Mouse (Mus musculus) midbrain, embryonic 15.5 days (tissue): ENCODE results near the gene Map4k4. TPM values are rescaled to one million over a fixed set of nuclear protein-coding genes. Genes with fewer than 3 reads are reported as not detected.
A peak's percentile ranks its signal among the peaks of the same experiment; 100 is the strongest.

ENCODE experiments used
- ATAC-seq: fragments of 200-750 bp; cut with Nextera tagmentation; replicated peaks from 2 replicates; pipeline ENCODE4 v1.8.0; 2017; ENCODE audit warnings: moderate TSS enrichment
- H3K27ac ChIP-seq: fragments of 300-500 bp; sonication (generic); 2 replicates; pipeline ENCODE4 v1.5.1; 2015; ENCODE audit warnings: mild to moderate bottlenecking, inconsistent platforms
- H3K27me3 ChIP-seq: fragments of 300-500 bp; sonication (generic); replicated peaks from 2 replicates; pipeline ENCODE4 v1.6.1; 2015; ENCODE audit warnings: inconsistent platforms
- H3K36me3 ChIP-seq: fragments of 300-500 bp; sonication (generic); replicated peaks from 2 replicates; pipeline ENCODE4 v1.6.1; 2015; ENCODE audit warnings: inconsistent platforms
- H3K4me1 ChIP-seq: fragments of 300-500 bp; sonication (generic); 2 replicates; pipeline ENCODE4 v1.6.1; 2015; ENCODE audit warnings: inconsistent platforms
- H3K4me2 ChIP-seq: fragments of 300-500 bp; sonication (generic); 2 replicates; pipeline ENCODE4 v1.6.1; 2015; ENCODE audit warnings: inconsistent platforms, mild to moderate bottlenecking, moderate library complexity
- H3K4me3 ChIP-seq: fragments of 300-500 bp; sonication (generic); 2 replicates; pipeline ENCODE4 v1.5.1; 2015; ENCODE audit warnings: mild to moderate bottlenecking, inconsistent platforms
- H3K9ac ChIP-seq: fragments of 300-500 bp; sonication (generic); 2 replicates; pipeline ENCODE4 v1.6.1; 2015; ENCODE audit warnings: mild to moderate bottlenecking, inconsistent platforms
- H3K9me3 ChIP-seq: fragments of 300-500 bp; sonication (generic); 2 replicates; pipeline ENCODE4 v1.6.1; 2016; ENCODE audit warnings: inconsistent platforms
- WGBS: fragments of 180-500 bp; shearing (Covaris S2); methylation state at CpG from one replicate; pipeline ENCODE4 v1.1.7; 2015; ENCODE audit warnings: mixed read lengths; 5-methylcytosine and 5-hydroxymethylcytosine counted together
- polyA plus RNA-seq: library from polyadenylated mRNA; unstranded; fragments of >200 nt; fragmentation: Nextera tagmentation; extraction: Ambion mirVana; gene quantifications from 2 replicates; pipeline ENCODE4 v1.2.1, GENCODE M21; 2015

Gene Map4k4
- polyA plus RNA-seq, 1 experiment from 2014 or later: 55.2 TPM

DNA sequence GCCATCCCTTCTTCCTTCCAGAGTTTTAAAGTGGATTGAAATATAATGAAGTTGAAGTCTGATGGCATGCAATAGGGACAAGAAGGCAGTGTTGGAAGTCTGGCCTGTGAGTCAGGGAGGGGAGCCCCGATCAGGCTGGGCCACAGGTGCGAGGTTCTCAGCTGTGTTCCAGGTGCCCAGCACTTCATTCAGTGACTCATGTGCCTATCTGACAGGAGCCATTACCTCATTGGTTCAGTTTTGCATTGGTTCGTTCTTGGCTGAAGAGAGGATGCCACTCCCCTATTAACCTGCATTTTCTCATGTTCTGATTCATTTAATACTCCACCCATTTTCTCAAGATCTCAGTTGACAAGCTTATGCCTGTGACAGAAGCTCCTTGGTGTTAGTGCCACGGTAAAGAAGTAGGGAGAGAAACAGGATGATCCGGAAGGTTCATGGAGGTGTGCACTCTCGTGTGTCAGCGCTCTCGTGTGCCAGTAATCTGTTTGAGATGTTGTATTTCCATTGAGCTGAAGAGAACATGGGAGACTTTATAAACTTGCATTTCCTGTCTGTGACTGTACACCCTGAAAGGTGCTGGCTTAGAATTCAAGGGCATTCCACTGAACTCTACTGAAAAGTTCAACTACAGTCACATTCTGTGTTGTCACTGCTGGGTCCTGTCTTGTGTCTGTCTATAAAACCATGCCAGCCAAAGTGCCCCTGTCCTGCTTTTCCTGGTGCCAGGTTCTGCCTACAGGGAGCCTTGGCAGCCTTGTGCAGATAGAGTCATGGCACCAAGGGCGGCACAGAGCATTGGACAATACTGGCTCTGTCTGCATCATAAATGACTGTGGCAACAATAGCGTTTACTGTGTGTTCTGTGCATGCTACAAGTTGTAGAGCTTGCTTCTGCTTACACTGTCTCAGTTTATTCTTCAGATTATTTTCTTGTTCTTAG lies 40.8 kb downstream of the Map4k4 start:
- no peak overlapping the region for H3K4me3 ChIP-seq
- H3K9me3 ChIP-seq: no peaks in the 10 kb centered on the region
- H3K36me3 ChIP-seq: no peaks in the 10 kb centered on the region
- H3K27me3 ChIP-seq: no peaks in the 10 kb centered on the region
- ATAC-seq: no peak
- H3K4me1 ChIP-seq: peaks cover 93% of the 10 kb centered on the region
- no peak overlapping the region for H3K4me2 ChIP-seq
- no peak overlapping the region for H3K9ac ChIP-seq
- WGBS: 70% methylated on average over 10 of the region's 10 CpGs
- H3K27ac ChIP-seq: peak overlapping the region; percentile 71; the same call in 1 of the 2 replicates

DNA sequence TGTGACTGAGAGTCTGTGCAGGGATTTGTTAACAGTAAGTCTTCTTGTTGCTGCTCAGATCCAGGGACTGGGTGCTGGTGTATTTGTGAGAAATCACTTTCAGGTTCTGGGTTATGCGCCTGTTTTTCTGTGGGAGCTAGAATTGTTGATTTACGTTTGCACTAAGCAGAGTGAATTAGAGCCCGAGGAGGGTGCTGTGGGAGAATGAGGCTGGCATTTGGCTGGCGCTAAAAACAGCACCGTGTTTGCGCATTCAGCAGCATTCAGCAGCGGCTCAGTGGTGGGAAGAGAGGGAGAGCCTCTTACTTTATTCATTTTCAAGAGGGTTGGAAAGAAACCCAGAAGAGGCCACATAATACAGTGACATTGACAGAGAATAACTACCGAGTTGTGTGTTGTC lies 42.2 kb downstream of the Map4k4 start:
- H3K4me3 ChIP-seq: no peak overlapping the region
- H3K27ac ChIP-seq: peak overlapping the region; percentile 71
- no peaks in the 10 kb centered on the region for H3K9me3 ChIP-seq
- H3K4me2 ChIP-seq: no peak overlapping the region
- WGBS: 16% methylated on average over 8 of the region's 8 CpGs
- H3K9ac ChIP-seq: no peak overlapping the region
- no peak for ATAC-seq
- peaks cover 92% of the 10 kb centered on the region for H3K4me1 ChIP-seq
- no peaks in the 10 kb centered on the region for H3K27me3 ChIP-seq
- no peaks in the 10 kb centered on the region for H3K36me3 ChIP-seq

GRCm38 (mm10) chr1:39944306-39944971 lies 43.7 kb downstream of the Map4k4 start:
- H3K27ac ChIP-seq: peak overlapping the region; percentile 50
- H3K4me3 ChIP-seq: no peak overlapping the region
- WGBS: 38% methylated on average over 5 of the region's 5 CpGs
- ATAC-seq: no peak
- H3K36me3 ChIP-seq: no peaks in the 10 kb centered on the region
- no peak overlapping the region for H3K9ac ChIP-seq
- H3K9me3 ChIP-seq: no peaks in the 10 kb centered on the region
- H3K27me3 ChIP-seq: no peaks in the 10 kb centered on the region
- no peak overlapping the region for H3K4me2 ChIP-seq
- peaks cover 92% of the 10 kb centered on the region for H3K4me1 ChIP-seq

GRCm38 (mm10) chr1:39944972-39945323 lies 44.2 kb downstream of the Map4k4 start:
- Histone ChIP-seq H3K36me3 (no peaks in the 10 kb centered on the region), H3K4me3 (no peak overlapping the region), H3K27ac (peak overlapping the region; percentile 27; the same call in 1 of the 2 replicates), H3K9ac (no peak overlapping the region), H3K4me1 (peaks cover 92% of the 10 kb centered on the region), H3K9me3 (no peaks in the 10 kb centered on the region), H3K27me3 (no peaks in the 10 kb centered on the region), H3K4me2 (no peak overlapping the region)
- ATAC-seq: no peak
- 38% methylated on average over 4 of the region's 4 CpGs for WGBS

DNA sequence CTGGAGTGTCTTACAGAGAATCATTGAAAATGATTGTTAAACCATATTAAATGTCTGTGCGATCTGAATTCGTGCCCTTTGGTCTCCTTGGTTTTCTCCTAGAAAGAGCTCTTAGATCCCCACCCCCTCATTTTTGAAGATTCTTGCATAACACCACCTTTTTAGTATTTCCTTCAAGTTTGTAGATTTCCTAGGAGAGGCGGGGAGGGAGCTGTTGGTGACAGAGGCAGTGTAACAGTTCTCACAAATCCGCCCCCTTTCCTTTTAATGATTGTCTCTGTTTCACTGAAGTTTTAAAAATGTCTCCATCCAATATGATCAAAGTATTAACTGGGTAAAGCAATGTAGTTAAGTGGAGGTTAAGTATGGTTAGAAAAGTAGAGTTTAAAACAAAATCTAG lies 45.7 kb downstream of the Map4k4 start:
- Histone ChIP-seq H3K9me3 (no peaks in the 10 kb centered on the region), H3K27ac (peak overlapping the region; percentile 57), H3K36me3 (no peaks in the 10 kb centered on the region), H3K4me1 (peaks cover 94% of the 10 kb centered on the region), H3K27me3 (no peaks in the 10 kb centered on the region), H3K4me3 (no peak overlapping the region), H3K4me2 (no peak overlapping the region), H3K9ac (no peak overlapping the region)
- ATAC-seq: no peak
- WGBS: 61% methylated on average over 4 of the region's 4 CpGs

- no peak overlapping the region for H3K9ac ChIP-seq
- peak overlapping the region; percentile 77 for H3K27ac ChIP-seq
- H3K27me3 ChIP-seq: no peaks in the 10 kb centered on the region
- no peaks in the 10 kb centered on the region for H3K36me3 ChIP-seq
- no peaks in the 10 kb centered on the region for H3K9me3 ChIP-seq
- no peak overlapping the region for H3K4me2 ChIP-seq
- 44% methylated on average over 6 of the region's 6 CpGs for WGBS
- ATAC-seq: no peak
- no peak overlapping the region for H3K4me3 ChIP-seq
- H3K4me1 ChIP-seq: peaks cover 93% of the 10 kb centered on the region
These were observed 46.5 kb downstream of the Map4k4 start for GRCm38 (mm10) chr1:39947179-39947578.

DNA sequence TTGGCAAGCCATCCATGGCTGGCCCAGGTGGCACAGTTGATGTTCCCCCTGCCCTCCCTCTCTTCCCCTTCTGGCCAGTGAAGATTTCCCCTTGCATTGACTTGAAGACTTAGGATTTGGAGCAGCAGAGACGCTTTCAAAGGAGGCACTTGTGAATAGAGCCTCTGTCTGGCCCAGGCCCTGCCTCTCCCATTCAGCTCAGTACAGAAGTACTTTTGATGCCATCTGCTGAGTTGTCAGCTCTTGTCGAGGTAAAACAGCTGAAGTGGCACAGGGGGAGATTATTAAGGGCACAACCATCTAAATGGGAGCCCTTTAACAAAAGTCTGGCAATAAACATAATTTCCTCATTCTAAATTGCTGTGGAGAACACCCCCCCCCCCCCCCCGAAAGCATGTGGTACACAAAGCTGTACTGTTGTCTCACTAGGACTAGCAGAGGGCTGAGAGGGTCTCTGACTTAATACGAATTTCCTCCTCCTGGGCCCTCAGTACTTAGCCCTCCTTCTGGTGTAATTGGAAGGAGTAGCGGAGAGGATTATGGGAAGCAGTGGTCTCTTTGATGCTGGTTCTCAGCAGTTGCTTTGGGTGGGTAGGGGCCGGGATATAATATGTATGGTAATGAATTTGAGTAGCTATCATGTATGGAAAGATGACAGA lies 47.1 kb downstream of the Map4k4 start:
- WGBS: 7% methylated on average over 6 of the region's 6 CpGs
- no peaks in the 10 kb centered on the region for H3K27me3 ChIP-seq
- peak; percentile 75 for ATAC-seq
- no peak overlapping the region for H3K4me3 ChIP-seq
- H3K9ac ChIP-seq: no peak overlapping the region
- peaks cover 92% of the 10 kb centered on the region for H3K4me1 ChIP-seq
- H3K36me3 ChIP-seq: no peaks in the 10 kb centered on the region
- H3K4me2 ChIP-seq: no peak overlapping the region
- H3K9me3 ChIP-seq: no peaks in the 10 kb centered on the region
- H3K27ac ChIP-seq: peak overlapping the region; percentile 77

GRCm38 (mm10) chr1:39949205-39949604 lies 48.5 kb downstream of the Map4k4 start:
- no peak overlapping the region for H3K4me3 ChIP-seq
- 49% methylated on average over 5 of the region's 5 CpGs for WGBS
- H3K9ac ChIP-seq: no peak overlapping the region
- H3K27ac ChIP-seq: peak overlapping the region; percentile 77; the same call in 1 of the 2 replicates
- peaks cover 93% of the 10 kb centered on the region for H3K4me1 ChIP-seq
- no peak for ATAC-seq
- no peak overlapping the region for H3K4me2 ChIP-seq
- no peaks in the 10 kb centered on the region for H3K27me3 ChIP-seq
- H3K36me3 ChIP-seq: no peaks in the 10 kb centered on the region
- H3K9me3 ChIP-seq: no peaks in the 10 kb centered on the region

DNA sequence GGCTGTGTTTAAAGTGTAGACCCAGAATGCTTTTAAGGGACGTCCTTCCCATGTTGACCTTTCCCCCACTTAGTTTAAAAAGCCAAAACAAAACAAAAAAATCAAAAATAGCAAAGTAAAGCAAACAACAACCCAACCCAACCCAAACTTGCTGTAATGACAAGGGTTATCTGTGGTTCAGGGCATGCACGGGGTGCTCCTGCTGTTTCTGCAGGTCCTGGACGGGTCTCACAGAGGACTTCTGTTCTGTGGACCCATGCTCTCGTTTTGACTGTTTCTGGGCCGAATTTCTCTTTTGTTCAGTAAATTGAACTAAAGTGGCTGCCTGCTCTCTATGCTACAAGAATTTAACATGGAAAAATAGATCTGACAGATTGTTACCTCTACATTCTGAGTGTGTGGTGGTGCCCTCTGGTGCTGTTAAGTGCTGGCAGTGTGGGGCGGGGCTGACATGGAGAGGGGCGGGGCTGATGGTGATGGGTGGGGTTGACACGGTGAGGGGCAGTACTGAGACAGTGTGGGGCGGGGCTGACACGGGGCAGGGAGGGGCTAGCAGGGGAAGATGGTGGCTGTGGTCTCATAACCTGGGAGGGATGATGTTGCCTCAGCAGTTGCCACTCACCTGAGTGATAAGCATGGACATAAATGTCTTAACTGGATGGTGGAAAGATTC lies 49.2 kb downstream of the Map4k4 start:
- no peak overlapping the region for H3K27ac ChIP-seq
- 43% methylated on average over 10 of the region's 10 CpGs for WGBS
- H3K4me3 ChIP-seq: no peak overlapping the region
- H3K4me2 ChIP-seq: no peak overlapping the region
- no peaks in the 10 kb centered on the region for H3K9me3 ChIP-seq
- ATAC-seq: no peak
- no peaks in the 10 kb centered on the region for H3K27me3 ChIP-seq
- H3K36me3 ChIP-seq: no peaks in the 10 kb centered on the region
- no peak overlapping the region for H3K9ac ChIP-seq
- peaks cover 91% of the 10 kb centered on the region for H3K4me1 ChIP-seq

GRCm38 (mm10) chr1:39950590-39950989 lies 49.9 kb downstream of the Map4k4 start:
- no peaks in the 10 kb centered on the region for H3K9me3 ChIP-seq
- ATAC-seq: no peak
- H3K9ac ChIP-seq: no peak overlapping the region
- peaks cover 92% of the 10 kb centered on the region for H3K4me1 ChIP-seq
- WGBS: 50% methylated on average over 3 of the region's 3 CpGs
- no peak overlapping the region for H3K4me3 ChIP-seq
- H3K36me3 ChIP-seq: no peaks in the 10 kb centered on the region
- H3K4me2 ChIP-seq: no peak overlapping the region
- no peak overlapping the region for H3K27ac ChIP-seq
- no peaks in the 10 kb centered on the region for H3K27me3 ChIP-seq

DNA sequence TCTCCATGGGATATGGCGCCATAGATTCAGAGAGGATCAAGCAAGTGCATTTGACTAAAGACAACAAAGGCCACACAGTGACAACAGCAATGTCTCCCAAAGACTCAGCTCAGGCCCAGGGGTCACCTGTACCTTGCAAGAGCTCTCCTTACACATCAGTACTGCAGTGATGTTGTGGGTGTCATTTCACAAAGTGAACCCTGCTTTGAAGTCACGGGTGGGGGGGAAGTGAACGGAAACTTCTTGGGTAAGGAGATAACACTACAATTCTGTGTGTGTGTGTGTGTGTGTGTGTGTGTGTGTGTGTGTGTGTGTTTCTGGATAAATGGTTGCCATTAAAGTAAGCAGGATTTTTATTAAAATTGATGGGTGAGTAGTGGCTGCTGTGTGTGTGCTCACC lies 53.9 kb downstream of the Map4k4 start:
- H3K4me1 ChIP-seq: peaks cover 88% of the 10 kb centered on the region
- no peak for ATAC-seq
- no peak overlapping the region for H3K9ac ChIP-seq
- no peak overlapping the region for H3K27ac ChIP-seq
- H3K4me3 ChIP-seq: no peak overlapping the region
- H3K27me3 ChIP-seq: no peaks in the 10 kb centered on the region
- H3K36me3 ChIP-seq: no peaks in the 10 kb centered on the region
- no peak overlapping the region for H3K4me2 ChIP-seq
- 81% methylated on average over 3 of the region's 3 CpGs for WGBS
- no peaks in the 10 kb centered on the region for H3K9me3 ChIP-seq

DNA sequence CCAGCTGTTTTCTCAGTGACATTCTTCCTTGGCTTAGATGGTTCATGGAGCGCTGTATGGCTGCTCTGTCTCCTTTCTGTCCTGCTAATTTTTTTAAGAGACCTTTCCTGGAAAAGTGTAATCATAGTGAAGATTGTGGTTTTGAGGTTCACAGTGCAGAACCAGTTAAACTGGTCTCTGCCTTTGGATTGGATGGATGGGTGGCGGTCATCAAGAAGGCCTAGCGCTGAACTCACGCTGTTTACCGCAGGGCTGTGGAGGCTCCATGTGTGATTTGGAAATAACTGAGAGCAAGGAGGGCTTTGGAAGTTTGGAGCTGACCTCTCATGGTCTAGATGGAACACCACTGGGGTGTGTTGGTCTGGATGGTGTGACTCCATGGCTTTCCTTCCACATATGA lies 56.0 kb downstream of the Map4k4 start:
- WGBS: 82% methylated on average over 5 of the region's 5 CpGs
- no peak overlapping the region for H3K4me3 ChIP-seq
- H3K4me2 ChIP-seq: no peak overlapping the region
- 0 out of 2 replicates have a peak overlapping the region, but pooled peaks have one; percentile 41 for H3K27ac ChIP-seq
- no peak overlapping the region for H3K9ac ChIP-seq
- no peaks in the 10 kb centered on the region for H3K9me3 ChIP-seq
- H3K36me3 ChIP-seq: no peaks in the 10 kb centered on the region
- no peak for ATAC-seq
- no peaks in the 10 kb centered on the region for H3K27me3 ChIP-seq
- peaks cover 80% of the 10 kb centered on the region for H3K4me1 ChIP-seq
